Mouse (Mus musculus): ENCODE measurements at regions not wholly inside any gene's neighbourhood (a gene's known extent, or its start where the extent isn't known, plus 50 kb on each side); places are given as distances from the start of the nearest gene placed in this dataset.

GRCm38 (mm10) chr11:24391385-24391784 is 313.5 kb downstream of the Bcl11a start:
- no peak for DNase-seq (ENCODE audit: low read depth)

GRCm38 (mm10) chr11:24395478-24395877 is 317.6 kb downstream of the Bcl11a start:
- DNase-seq (ENCODE audit: low read depth), result no peak

- DNase-seq (ENCODE audit: low read depth), result no peak
Observed at GRCm38 (mm10) chr11:24396911-24397310, 319.1 kb downstream of the Bcl11a start.

DNA sequence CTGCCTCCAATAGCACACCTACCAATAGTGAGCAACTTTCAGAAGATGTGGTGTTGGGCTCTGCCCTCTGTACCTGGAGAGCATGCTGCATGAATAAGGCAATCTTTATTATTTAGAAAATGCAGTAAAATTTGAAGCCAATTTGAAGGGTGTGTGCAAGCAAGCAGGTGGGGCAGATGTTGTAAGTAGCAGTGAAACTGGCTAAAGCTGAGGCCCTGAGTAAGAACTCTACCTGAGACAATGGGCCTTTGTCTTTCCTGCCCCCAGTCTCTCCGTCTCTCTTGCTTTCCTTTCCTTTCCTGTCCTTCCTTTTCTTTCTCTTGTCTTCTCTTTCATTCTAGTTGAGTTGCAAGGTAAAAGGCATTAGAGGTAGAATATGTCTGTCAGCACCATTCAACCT is 319.9 kb downstream of the Bcl11a start:
- no peak for DNase-seq (ENCODE audit: low read depth)

DNA sequence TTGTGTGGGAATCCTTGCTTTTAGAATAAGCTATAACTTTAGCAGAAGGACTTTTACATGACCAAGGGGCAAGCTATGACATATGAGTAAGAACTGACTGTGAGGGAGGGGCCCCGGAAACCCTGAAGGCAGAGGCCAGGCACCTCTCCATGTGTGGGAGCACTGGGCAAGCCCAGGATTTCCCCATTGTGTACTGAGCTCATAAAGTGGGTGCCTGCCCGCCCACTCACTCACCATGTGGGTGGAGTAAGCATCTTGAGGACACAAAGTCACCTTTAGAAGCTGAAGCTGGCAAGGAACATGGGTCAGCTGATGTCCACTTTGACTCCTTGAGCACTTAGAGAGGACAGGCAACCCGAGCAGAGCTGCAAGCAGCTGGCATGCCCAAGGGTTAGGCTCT is 323.3 kb downstream of the Bcl11a start:
- DNase-seq (ENCODE audit: low read depth), result no peak

GRCm38 (mm10) chr11:24402127-24402526 is 324.3 kb downstream of the Bcl11a start:
- DNase-seq (ENCODE audit: low read depth), result no peak

DNA sequence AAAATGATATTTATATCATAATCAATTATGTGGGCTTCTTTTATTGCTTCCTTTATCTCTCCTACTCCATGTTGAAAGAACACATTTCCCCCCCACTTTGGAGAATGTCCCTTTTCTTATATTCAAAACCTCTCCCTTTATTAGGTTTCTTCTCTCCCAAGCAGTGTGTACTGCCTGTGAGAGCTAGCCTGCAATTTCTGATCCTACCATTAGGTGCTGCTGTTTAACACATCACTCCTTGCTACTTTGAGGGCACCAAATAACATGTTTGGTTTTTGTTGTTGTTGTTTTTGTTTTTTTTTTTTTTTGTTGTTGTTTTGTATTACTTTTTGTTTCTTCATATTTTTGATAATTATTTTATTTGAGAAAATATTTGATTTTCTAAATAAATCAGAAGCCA is 336.9 kb downstream of the Bcl11a start:
- DNase-seq (ENCODE audit: low read depth), result peak; percentile 51

DNA sequence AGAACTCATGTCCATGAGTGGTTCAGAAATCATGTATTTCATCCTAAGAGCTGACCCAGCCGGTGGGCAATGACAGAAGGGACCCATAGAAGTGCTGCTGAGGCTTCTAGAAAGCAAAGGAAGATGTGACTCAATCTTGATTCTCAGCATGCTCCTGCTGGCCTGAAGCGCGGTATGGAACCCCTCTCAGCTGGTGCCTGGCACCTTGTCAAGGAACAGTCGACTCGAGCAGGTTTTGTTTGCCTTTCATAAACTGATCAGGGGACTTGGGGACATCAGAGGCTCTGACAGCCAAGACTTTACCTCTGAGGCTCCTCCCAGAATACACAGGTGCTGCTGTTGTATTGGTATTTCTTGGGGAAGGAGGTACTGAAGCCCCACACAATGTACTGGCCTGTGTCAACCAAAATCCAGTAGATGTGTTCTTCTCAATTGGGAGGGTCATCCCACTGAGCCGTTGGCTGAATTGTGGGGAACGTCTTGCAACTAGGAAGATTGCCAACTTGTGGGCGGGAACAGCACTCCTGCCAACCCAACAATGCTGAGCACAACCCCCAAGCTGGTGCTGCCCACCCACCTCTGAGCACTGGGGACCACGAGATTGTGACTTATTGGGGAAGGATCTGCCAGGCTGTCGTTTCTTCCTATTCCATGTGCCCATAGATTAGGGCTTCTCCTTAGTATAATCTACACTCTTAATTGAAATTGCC is 344.4 kb downstream of the Bcl11a start:
- no peak for DNase-seq (ENCODE audit: low read depth)

GRCm38 (mm10) chr11:24423278-24423677 is 345.4 kb downstream of the Bcl11a start:
- DNase-seq (ENCODE audit: low read depth), result no peak

DNA sequence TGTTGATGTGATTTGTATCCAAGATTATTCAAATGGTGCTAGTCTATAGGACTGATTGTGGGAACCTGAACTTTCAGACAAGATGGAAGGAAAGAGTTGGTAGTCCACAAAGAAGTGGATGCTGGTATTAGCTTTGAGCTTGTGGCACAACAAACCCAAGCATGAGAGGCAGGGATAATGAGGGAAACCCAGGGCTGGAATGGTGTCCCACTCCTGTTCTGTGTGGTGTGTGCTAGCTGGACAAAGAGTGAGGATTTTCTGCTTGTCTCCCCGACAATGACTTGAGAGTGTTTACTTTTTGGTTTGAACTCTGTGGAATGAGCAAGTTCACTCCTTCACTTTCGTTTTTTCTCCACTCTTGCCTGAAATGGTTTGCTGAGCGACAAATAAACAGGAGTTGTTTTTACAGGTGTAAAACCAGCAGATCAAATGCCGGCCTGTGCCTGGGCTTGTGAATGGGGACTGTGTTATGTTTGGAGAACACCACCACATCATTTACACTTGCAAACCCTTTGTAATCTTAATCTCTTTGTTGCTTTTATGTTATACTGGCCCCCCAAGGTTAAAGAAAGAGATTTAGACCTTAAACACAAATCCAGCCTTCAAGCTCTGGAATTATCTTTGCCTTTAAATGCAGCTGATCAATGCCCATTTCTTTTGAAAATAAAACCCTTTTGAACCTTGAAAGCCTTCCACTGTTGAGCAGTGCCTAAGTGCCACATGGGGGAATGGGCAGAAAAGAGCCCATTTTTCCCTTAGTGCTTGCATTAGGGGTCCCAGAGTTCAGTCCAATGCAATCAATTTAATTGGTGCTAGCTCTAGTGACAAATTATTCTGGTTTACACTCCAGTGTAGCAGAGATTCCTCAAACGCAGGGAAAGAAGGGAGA is 349.4 kb downstream of the Bcl11a start:
- DNase-seq (ENCODE audit: low read depth), result no peak

DNA sequence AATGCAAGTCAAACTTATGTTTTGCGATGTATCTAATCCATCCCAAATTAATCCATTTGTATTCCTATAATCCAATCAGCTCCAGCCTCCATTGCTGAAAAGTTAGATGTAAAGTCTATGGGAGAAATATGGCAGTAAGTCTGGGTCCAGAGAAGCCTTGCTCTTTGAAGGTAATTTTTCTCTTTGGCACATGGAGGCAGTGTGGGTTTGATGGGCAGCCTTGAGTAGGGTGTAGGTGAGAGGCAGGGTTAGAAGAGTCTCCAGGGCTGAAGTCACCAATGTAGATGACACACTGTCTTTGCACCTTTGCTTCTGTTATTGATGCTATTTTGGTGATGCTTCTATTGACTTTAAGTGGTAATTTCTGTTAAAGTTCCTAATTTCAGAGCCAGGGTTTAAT is 370.8 kb downstream of the Bcl11a start:
- no peak for DNase-seq (ENCODE audit: low read depth)

GRCm38 (mm10) chr11:24452267-24452666 is 374.4 kb downstream of the Bcl11a start:
- no peak for DNase-seq (ENCODE audit: low read depth)

DNA sequence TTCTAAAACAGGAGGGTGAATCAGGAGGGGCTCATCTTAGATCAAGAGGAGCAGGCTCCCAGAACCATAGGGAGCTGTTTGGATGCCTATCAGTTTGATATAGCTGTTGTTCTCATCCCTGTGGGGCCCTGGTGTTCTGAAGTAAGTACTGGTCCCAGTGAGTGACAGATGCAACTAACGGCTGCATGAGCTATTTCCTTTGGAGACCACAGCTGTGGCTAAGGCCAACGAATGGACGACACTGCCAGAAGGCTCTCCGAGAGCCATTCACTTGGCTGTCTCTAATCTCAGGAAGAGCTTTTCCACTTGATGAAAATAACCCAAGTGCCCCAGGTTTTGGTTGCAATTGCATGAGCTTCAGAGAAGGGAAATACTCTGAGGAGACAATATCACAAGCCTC is 386.8 kb downstream of the Bcl11a start:
- DNase-seq (ENCODE audit: low read depth), result no peak

DNA sequence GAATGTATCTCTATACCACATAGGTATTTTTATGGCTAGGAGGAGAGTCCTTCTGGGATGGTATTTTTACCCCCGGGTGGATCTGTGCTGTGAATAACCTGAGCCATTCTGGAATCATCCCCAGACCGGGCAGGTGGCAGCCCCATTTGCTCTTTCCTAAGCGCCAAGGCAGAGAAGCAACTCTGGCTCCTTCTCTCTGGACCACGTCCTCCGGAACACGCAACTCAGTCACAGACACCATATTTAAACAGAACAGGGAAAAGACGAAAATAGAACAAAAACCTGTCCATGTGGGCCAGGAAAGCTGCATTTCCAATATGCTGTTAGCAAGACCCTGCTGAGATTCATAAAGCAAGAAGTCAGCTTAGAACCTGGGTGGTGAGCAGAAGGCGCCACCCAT is 389.6 kb downstream of the Bcl11a start:
- no peak for DNase-seq (ENCODE audit: low read depth)

- no peak for DNase-seq (ENCODE audit: low read depth)
Observed at GRCm38 (mm10) chr11:24470469-24470868, 392.6 kb downstream of the Bcl11a start.

DNA sequence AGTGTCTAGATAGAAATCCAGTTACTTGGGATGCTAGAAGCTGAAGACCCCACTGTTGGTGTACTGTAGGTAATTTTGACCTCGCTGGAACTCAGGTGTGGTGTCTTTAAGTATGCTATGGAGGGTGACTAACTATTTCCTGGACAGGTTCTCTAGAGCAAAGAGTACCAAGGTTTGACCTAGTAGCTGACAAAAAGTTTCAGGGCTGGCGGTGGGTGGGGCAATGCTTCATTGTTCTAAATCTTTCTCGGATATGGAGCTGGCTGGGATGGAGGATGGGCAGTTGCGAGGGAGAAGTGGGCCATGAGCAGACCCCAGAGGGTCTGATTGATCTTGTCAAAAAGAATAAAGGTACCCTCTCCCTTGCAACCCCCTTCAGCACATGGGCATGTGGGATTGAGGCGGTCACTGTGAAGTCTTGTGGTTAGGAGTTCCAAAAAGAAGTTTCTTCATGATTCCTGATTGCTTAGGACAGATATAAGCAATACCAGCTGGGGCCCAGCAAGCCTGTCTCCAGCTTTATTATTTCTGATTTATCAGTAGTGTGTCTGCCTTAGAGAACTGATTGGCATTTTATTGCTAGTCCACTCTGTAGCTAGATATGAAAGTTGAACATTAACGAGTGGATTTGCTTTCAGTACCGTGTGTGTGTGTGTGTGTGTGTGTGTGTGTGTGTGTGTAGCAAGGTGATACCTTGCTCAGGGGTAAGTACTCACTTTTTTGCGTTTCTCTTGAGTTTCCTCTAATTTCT is 394.9 kb downstream of the Bcl11a start:
- DNase-seq (ENCODE audit: low read depth), result no peak

GRCm38 (mm10) chr11:24473368-24474010 is 395.6 kb downstream of the Bcl11a start:
- DNase-seq (ENCODE audit: low read depth), result peak; percentile 49

GRCm38 (mm10) chr11:24502722-24503424 is 425.0 kb downstream of the Bcl11a start:
- DNase-seq (ENCODE audit: low read depth), result no peak

DNA sequence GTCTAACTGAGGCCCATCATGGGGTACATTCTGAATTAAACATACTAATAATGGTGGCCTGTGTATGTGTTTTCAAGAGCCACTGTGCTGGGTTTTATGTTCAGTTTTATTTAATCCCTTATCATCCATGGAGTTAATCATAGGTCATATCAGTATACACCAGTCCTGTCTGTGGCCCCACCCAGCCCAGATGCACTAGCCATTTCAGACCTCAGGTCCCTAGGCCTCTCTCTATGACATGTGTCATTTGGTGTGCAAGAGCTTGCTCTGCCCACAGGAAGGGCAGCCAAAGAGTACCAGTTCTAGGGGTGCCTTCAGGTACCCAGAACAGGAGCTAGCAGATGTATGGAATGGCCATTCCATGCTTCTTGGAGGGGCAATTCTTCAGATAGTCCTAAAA is 437.7 kb downstream of the Bcl11a start:
- no peak for DNase-seq (ENCODE audit: low read depth)

DNA sequence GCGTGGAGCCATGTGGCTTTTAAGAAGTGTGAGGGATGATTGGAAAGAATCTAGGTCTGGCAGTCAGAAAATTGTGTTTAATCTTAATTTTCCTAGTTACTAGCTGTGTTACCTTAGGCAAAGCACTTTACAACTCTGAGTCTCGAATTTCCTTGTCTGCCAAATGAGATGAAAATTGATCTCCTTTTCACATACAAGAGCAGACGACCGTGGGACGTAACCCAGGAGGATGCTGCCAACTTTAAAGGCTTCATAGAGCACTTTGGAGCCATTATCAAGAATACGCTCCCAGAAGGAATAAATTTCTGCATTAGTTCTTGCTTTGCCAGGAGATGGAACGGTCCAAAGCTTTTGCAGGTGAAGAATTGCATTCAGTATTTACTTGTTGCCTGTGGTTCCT is 457.6 kb downstream of the Bcl11a start:
- no peak for DNase-seq (ENCODE audit: low read depth)

DNA sequence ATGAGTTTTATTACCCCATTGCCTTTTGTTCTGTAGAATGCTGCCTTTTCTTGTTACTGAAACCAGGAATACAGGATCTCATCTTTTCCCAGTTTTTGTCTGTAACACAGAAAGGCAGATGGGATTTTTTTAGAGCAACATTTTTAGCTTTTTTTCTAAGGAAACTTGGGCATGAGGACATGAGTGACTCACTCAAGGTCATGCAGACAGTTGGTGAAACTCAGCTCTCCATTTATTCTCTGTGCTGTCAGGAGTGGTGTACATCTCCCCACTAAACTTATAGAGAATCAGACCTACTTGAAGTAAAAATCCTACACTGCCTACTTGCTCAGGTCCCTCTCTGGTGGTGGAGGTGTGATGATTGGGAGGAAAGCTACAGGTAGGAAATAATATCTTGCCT is 459.9 kb downstream of the Bcl11a start:
- DNase-seq (ENCODE audit: low read depth), result no peak

- no peak for DNase-seq (ENCODE audit: low read depth)
Observed at GRCm38 (mm10) chr11:24569655-24570054, 491.8 kb downstream of the Bcl11a start.
